Mouse (Mus musculus): ENCODE measurements around the gene Actb. TPM values are rescaled to one million over a fixed set of nuclear protein-coding genes. Genes with fewer than 3 reads are reported as not detected.

Actb gene
- total RNA-seq, 2 experiments from 2014 or later, result 2,396 to 4,143 TPM

Other genes starting within 250 kb of the Actb start
- gene Slc29a4, start 214.2 kb downstream of the Actb start, total RNA-seq (2015; ENCODE audit: low replicate concordance), result not detected in 2 replicates
- not detected in 2 replicates for gene Slc29a4, start 214.2 kb downstream of the Actb start, total RNA-seq (2017; ENCODE audit: low replicate concordance)
- 5.4 and 7.9 TPM in 2 replicates for gene Tnrc18, start 89.1 kb downstream of the Actb start, total RNA-seq (2015; ENCODE audit: low replicate concordance)
- gene Tnrc18, start 89.1 kb downstream of the Actb start, total RNA-seq (2017; ENCODE audit: low replicate concordance), result 5.0 and 6.0 TPM in 2 replicates
- gene Fbxl18, start 11.3 kb downstream of the Actb start, total RNA-seq (2015; ENCODE audit: low replicate concordance), result 0.84 and 8.3 TPM in 2 replicates
- 0.56 and 1.4 TPM in 2 replicates for gene Fbxl18, start 11.3 kb downstream of the Actb start, total RNA-seq (2017; ENCODE audit: low replicate concordance)
- gene Fscn1, start 53.6 kb upstream of the Actb start, total RNA-seq (2015; ENCODE audit: low replicate concordance), result not detected in 2 replicates
- not detected in 2 replicates for gene Fscn1, start 53.6 kb upstream of the Actb start, total RNA-seq (2017; ENCODE audit: low replicate concordance)
- gene Rnf216, start 206.2 kb upstream of the Actb start, total RNA-seq (2015; ENCODE audit: low replicate concordance), result 10.4 and 19.9 TPM in 2 replicates
- 31.5 and 53.4 TPM in 2 replicates for gene Rnf216, start 206.2 kb upstream of the Actb start, total RNA-seq (2017; ENCODE audit: low replicate concordance)
- gene Olfr718-ps1, start 240.8 kb upstream of the Actb start, total RNA-seq (2015; ENCODE audit: low replicate concordance), result not detected in 2 replicates
- not detected in 2 replicates for gene Olfr718-ps1, start 240.8 kb upstream of the Actb start, total RNA-seq (2017; ENCODE audit: low replicate concordance)

All from erythroblast, adult 5-6 weeks (primary cell).